Mouse (Mus musculus) heart, adult 2 months (tissue): ENCODE measurements around the gene D630045J12Rik.

Source experiments
- CTCF ChIP-seq: fragments of 200-600 bp; IDR thresholded peaks from 2 replicates; pipeline ENCODE4 v1.8.1; 2022; ENCODE audit warnings: antibody characterized with exemption, mild to moderate bottlenecking, moderate library complexity
- EP300 ChIP-seq: fragments of 200-500 bp; IDR thresholded peaks from 2 replicates; pipeline ENCODE4 v1.6.1; 2011; ENCODE audit warnings: low read depth, low read length, control low read depth; ENCODE audit not compliant: insufficient read depth
- POLR2A ChIP-seq: fragments of 200-500 bp; IDR thresholded peaks from 2 replicates; pipeline ENCODE4 v1.6.1; 2011; ENCODE audit warnings: mild to moderate bottlenecking, low read depth, low read length, control low read depth; ENCODE audit not compliant: insufficient read depth

- TF ChIP-seq CTCF, result no peak
- no peak for TF ChIP-seq POLR2A
- no peak for TF ChIP-seq EP300
These were observed 93.3 kb downstream of the D630045J12Rik start for GRCm38 (mm10) chr6:38160556-38160955.
